Mouse (Mus musculus) urinary bladder, postnatal 36 days (tissue): ENCODE measurements around the gene Camk1d.
A peak's percentile ranks its signal among the peaks of the same experiment; 100 is the strongest.

ENCODE experiments used
- DNase-seq, 2 experiments: peaks; one replicate each; pipeline ENCODE4 v3.0.0; 2022; ENCODE audit warnings: low spot score in 2 of 2, mixed read lengths in 1 of 2

Camk1d gene

DNA sequence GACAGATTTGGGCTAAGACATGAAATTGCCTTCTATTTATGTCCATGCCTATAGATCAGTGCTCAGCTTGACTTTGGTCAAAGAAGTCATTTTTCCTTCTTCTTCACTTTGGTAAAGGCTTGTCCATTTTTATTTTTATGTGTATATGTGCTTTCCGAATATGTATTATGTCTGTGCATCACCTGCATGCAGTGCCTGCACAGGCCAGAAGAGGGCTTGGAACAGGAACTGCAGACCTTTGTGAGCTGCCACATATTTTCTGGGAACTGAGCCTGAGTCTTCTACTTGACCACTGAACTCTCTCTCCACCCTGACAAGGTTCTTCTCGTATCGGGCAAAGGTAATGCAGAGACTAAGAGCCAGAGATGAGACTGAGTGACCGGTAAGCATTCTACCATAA, 236.1 kb downstream of the Camk1d start:
- no peak for DNase-seq

DNA sequence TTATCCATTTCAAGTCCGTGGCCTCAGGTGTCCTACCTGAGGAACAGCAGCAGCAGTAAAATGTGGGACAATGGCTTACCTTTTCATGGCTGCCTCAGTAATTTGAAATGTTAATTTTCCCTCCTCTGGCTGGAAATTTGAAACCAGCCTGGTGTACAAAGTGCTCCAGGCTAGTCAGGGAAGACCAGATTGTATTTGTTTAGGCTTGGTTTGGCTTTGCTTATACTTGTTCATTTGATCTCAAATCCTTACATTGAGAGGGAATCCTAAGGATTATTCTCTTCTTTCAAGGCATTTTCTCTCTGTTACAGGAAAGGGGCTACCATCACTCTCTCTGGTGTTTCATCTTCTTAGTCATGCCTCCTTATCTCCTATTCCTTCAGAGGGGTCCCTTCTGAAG, 236.8 kb downstream of the Camk1d start:
- no peak for DNase-seq

DNA sequence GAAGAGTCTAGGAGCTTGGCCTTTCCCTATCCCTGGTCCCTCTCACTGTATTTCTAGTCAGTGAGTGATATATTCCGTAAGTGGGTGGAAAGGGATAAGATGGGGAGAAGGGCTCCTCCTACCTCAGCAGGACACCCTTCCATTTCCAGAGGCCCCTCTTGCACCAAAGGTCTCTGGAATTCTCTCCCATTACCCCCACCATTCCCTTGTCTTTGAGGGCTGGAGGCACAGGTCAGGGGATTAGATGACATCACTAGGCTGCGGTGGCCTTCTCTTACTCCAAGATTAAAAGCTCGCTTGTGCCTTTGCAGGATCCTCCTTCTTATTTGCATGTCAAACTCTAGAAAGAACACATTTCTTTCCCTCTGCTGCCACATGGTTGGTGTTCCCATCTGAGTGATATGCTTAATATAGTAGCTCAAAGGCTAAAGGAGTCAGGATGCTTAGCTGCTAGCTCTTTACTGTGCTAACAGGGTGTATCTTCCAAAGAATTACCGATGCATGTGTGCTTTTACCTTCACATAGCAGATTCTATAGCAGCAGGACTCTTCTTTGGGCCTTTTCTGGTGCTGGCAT, 244.9 kb downstream of the Camk1d start:
- no peak for DNase-seq

DNA sequence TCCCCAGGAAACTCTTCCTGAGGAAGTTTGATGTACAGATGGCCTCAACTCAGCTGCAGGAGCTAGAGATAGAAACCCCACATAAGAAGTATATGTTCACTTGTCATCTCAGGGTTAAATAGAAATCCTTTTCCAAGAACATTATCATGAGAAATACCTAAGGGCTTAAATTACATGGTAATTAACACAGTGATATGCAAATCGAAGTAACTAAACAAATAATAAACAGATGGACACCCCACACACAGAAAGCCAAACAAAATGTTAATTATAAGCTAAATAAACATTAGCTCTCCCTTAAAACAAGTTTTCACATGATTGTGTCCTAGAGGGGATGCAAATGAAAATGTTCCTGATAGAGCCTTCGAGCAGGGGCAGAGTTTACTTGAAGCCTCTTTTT, 246.8 kb downstream of the Camk1d start:
- DNase-seq, result no peak

DNA sequence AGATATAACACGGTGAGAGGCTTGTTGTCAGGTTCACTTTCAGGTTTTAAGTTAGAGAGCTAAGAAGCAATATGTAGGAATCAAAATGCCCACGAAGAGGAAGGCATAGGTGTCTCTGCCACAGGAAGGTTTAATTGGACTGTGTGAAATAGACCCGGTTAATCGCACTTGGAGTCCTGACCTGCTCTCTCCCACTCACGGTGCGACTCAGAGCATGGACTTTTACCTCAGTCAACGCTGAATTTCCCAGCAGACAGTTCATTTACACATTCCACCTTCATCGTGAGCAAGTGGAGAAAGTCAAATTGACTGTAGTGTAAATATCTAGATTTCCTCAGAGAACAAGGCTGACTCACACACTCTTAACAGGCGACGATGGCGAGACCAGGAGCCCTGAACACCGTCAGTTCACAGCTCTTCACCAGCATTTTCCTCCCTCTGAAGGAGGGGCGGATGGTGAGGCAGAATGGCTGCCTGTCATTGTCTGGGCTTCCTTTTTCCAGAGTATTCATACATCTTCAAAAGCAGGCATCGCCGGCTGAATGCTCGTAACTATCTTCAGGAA, 255.6 kb downstream of the Camk1d start:
- no peak for DNase-seq

DNA sequence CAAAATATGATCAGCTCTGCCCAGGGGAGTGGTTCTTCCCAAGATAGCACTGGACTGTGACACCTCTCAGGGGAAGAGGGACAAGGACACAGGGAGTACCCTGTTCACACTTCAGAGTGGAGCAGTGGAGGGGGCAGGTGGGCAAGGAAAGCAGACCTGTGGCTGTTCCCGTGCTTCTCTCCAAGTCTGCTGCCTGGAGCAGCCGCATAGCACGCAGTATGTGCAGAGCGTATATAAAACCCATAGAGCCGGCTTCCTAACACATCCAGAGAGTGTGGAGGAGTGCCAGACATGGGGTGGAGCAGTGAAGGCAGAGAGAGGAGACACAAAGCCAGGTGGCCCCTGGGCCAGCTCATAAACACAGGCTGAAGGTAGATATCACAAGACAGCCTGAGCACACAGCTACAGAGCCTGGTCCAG, 256.2 kb downstream of the Camk1d start:
- no peak for DNase-seq

DNA sequence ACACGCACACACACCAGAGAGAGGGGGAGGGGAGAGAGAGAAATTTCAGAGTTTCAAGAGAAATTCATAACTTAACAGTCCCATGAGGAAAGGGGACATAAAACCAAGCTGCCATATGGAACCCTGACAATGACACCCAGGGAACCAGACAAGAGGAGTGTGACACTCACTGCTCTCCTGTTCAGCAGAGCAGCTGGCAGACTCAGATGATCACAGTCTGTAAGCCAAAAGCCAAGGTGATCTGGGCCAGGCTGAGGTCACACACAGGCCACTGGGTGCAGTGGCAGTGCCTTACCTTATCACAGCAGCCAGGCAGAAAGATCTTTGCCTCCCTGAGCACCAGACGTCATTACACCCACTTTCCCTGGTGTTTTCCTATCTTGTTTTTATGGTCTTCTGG, 258.2 kb downstream of the Camk1d start:
- DNase-seq, result no peak

DNA sequence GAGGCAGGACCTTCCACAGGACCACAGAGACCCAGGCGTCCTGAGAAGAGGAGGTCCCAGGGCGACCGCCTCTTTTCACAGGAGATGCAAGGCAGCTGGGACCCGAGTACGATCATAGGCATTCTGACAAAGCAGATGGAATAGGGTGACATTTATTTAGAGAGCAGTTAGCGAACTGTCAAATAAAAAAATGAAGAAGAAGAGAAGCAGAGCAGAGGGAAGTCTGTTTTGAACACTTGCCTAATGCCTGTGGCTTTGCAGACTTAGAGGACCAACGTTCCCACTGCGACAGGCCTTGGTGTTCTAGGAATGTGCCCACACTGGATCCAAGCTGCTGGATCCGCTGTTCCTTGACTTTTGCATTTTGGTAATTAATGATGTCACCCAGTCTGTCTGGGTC, 259.5 kb downstream of the Camk1d start:
- no peak for DNase-seq

DNA sequence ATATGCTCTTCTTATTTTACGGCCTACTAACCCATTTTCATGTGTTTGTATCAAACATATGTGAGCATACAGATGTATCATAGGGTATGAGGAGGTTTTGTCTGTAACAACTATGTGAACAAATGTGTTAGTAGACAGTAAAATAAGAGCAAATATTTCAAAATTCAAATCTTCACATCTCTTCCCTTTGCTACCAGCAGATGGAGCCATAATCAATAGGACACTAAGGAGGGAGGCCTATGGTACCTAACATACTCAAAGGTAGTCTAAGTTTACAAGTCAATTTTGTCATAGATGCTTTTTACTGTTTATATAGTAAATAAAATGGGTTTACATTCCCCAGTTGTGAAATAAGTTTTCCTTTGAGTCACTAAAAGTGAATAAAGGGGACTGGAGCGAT, 262.7 kb downstream of the Camk1d start:
- no peak for DNase-seq

DNA sequence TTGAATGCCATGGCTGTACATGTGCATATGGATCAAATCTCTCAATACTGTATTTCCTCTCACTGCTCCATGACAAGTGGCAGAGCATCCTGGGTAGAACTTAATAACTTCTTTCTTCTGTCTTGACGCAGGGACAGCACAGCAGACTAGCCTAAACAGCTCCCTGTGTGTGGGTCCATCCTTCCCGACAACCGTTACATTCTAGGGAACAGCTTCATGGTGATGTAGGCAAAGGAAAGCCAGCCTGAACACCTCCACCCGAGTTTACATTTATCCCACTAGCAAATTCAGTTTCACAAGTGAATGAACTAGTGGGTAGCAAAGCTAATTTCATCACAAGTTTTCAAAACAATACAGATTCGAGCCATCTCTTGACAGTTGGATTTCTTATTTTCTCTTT, 269.0 kb downstream of the Camk1d start:
- DNase-seq, result no peak

DNA sequence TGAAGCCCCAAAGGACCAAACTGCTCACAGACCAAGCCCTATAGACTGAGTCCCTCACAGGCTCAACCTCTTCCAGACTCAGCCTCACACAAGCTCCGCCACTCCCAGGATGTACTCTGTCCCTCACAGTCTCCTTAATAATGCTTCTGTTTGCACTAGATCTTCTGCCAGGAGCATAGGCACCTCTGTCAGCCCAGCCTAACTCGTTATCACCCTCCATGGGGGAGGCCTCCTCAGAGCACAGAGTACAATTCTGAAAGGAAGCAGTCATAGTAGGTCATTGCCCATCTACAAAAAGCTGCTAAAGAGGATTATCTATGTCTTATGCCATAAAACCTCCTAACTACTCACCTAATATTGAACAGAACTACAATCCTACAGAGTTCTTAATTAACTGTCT, 276.6 kb downstream of the Camk1d start:
- no peak for DNase-seq

DNA sequence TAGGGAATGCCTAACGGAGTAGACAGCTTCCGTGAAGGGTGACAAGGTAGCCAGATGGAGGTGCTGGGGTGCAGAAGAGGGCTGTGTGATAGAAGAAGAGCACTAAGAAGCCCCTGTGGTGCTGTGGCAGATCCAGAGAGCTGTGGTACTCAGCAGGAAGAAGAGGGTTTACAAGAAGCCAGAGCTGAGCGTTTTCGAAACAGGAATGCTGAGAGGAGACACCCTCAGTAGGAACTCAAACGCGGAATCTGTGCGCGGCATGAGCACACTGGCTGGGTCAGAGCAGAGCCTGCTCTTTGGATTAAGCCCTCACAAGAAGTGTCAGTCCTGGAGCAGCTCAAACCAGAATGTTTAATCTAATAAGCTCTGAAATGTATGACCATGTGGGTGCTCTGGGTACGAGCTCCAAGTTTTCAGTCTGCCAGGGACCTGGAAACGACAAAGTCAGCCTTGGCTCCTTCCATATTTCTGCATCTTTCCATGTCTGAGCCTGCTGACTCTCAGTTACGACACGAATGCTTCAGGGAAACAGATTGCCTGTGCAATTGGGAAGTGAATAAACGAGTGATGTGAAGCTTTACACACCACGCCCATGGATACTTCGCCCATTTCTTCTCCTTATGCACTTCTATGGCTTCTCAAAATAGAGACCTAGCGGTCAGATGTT, 278.6 kb downstream of the Camk1d start:
- no peak for DNase-seq

DNA sequence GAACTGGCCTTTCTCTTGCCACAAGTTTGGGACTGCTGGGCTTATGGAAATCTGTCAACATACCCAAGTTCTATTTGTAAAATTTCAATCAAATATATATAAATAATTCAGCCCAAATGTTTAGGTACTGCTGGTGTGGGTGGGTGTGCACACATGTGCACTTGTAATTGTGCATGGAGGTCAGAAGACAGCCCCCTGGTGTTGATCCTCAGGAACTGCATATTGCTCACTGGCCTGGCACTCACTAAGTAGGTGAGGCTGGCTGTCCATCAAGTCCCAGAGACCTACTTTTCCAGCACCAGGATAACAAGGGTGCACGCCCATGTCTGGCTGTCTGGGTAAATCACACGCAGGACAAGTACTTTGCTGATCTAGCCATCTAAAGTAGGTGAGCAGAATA, 283.0 kb downstream of the Camk1d start:
- DNase-seq, result peak in 1 of 2 experiments; percentile 6

DNA sequence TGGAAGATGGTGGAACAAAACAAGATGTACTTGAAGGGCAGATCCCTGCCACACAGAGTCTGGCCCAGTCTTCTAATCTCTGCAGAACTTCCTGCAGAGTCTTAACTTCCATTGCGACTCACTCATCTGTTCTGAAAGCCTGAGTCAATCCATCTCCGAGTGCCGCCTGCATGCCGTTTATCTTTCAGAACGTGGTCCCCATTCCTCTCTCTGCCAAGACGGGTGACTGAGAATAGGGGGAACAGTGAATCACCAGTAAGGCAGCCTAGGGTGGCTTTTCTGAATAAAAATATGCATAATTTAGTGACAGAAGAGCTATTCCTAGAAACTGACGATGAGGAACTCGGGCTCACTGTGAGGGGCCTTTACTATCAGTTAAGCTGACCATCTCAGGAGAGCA, 284.4 kb downstream of the Camk1d start:
- DNase-seq, result no peak

DNA sequence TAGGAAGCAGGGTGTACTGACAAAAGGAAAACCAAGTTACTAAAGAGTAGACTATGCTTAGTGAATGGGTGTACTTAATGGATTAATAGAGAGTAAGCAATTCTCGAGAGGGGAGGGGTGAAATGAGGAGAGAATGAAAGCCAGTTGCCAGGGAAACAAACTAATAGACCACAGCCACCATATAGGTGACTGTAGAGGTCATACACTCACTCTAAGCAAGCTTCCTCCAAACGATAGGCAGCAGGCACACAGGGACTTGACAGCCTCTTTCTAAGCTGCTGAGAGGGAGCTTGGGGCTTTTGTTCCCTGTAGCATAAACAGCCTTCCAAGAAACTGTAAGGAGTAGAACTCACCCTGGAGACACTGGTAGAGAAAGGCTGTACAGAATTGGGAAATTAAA, 288.2 kb downstream of the Camk1d start:
- no peak for DNase-seq

DNA sequence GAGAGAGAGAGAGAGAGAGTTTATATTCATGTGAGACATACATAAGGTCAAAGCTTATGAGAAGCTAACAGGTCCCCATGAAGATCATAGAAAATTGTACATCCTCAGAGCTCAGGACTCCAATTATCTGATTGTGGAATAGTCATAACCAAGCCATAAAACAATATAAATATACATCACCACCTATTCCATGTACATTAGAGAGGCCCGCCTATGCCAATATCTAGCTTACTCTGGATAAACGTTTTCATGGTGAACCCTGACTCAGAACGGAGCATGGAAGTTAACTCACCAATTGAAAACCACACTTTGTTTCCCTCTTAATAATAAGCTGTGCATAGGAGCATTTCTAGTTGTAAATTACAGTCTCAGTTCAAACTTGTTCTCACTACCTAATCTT, 288.7 kb downstream of the Camk1d start:
- DNase-seq, result no peak

DNA sequence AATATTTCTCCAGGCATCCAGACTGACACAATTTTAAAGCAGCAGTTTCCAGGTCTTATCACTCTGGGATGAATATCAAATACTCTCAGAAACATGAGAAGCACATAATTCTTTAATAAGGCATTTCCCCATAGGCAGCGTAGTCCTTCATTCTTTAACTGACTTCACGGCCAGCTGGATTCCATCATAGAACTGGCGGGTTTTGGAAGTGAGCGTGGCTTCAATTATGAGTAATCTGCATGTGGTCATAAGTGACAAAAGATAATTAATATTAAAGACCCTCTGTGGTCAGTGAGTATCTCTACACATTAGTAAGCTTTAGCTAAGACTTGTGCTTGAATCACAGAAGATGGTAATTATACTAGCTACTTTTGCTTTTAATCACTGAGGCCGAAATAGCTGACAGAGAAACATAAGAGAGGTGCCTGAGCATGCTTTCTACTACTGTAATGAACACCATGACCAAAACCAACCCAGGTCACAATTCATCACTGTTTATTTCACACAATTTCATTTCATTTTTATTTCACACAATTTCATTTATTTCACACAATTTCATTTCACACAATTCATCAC, 293.6 kb downstream of the Camk1d start:
- DNase-seq, result no peak

DNA sequence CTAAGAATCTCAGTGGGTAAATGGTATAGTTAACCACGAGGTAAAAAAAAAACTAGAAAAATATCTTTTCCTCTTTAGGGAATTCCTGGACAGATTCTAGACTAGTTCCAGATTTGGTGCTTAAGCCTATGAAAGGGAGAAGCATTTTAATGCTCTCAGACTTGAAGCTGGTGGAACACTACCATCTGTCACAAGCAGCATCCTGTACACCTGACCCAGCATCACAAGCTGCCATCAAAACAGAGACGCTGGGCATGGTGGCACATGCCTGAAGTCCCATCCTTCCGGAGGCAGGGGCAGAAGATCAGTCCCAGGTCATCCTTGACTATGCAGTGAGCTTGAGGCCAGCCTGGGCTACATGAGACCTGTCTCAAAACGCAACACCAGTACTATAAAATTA, 295.5 kb downstream of the Camk1d start:
- DNase-seq, result no peak

DNA sequence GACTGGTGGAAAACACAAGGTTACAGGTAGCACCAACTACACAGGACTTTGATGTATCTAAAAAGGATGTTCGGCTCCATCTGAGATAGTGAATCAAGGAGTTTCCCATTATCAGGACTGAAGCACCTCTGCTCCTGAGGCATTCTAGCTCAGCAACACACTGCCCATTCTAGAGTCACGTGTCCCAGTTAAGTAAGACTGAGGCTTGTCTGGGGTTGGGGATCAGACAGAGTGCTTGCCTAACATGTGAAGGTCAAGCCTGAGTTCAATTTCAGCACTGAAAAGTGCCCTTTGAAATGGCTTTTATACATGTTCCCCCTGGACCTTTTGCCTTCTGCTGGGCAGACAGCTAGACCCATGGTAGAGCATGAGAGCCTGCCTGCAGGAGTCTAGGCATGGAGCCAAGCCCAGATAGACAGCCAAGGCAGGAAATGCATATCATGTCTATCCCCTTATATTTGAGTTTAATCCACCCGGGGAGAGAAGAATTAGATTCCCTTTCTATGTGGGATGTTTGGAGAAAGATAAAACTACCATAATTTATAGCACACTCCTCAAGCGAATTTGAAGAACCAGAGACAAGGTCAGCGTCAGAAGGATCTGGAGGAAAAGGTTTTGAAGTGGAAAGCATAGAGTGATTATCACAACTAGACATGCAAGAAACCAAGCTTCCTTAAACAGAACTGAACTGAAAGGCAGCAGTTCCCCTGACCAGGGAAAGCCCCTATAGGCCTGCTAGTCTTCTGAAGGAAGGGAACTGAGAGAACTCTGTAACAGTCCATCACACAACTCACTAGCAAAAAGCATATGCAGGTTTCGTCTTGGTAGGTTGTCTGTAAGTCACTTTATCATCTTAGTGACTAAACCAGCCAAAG, 296.9 kb downstream of the Camk1d start:
- no peak for DNase-seq

DNA sequence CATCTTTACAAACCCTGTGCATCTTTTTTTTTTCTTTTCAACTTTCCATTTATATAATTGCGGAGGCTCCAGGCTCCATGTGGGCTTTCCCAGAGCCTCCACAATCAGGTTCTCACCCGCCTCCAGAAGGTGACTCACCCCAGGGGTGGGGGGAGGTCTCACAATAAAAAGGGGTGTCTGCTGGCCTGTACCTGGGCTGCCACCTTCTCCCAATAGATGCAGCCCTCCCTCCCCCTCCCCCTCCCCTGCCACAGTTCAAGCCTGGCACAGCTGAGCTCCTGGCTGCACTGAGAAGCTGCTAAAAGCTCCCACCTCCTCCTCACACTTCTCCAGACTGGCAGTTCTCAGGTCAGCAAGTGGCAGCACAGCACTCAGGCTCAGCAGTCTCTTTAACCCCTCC, 302.5 kb downstream of the Camk1d start:
- DNase-seq, result no peak

DNA sequence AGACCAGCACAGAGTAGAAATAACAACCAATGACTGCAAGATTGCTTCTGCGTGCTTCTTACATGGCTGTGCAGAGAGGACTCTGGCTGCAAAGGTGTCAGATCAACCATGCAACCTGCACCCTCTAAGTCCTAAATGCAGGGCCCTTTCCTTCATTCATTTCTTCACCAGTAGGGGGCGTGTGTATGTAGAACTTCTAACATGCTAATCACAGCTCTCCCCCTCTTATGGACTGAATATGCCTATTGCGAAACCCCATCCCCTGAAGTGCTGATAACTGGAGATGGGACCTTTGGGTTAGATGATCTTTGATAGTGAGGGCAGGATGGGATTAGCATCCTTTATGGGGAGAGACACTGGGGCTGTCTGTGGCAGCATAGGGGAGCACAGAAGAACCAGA, 310.5 kb downstream of the Camk1d start:
- no peak for DNase-seq

DNA sequence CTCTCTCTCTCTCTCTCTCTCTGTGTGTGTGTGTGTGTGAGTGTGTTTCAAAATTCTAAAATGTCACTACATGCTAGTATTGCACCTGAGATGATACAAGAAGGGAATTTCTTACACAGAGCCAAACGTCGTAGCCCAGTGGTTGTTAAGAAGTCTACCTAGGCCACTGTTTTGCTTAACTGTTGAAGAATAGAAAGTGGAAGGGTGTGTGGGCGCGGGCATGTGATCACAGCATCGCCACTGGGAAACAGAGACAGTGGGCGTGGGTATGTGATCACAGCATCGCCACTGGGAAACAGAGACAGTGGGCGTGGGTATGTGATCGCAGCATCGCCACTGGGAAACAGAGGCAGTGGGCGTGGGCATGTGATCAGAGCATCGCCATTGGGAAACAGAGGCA, 312.3 kb downstream of the Camk1d start:
- no peak for DNase-seq
